Mouse (Mus musculus) E14TG2a.4 (cell line): ENCODE data around the gene Epha10.

Experiments used
- H3K27me3 ChIP-seq: 2 replicates; pipeline ENCODE4 v1.6.1; 2014; ENCODE audit warnings: low read length, control low read depth; ENCODE audit not compliant: insufficient read depth
- H3K36me3 ChIP-seq: 2 replicates; pipeline ENCODE4 v1.6.1; 2014; ENCODE audit warnings: low read length, control low read depth; ENCODE audit not compliant: insufficient read depth
- H3K4me1 ChIP-seq: replicated peaks from 2 replicates; pipeline ENCODE4 v1.6.1; 2014; ENCODE audit warnings: low read depth, low read length, control low read depth
- H3K4me3 ChIP-seq: replicated peaks from 2 replicates; pipeline ENCODE4 v1.5.1; 2014; ENCODE audit warnings: mild to moderate bottlenecking, low read length
- H3K9me3 ChIP-seq: 2 replicates; pipeline ENCODE4 v1.6.1; 2014; ENCODE audit warnings: low read length, control low read depth
- CTCF ChIP-seq: conservative IDR thresholded peaks from 2 replicates; pipeline ENCODE4 v1.5.1; 2014; ENCODE audit warnings: low read length
- NANOG ChIP-seq: IDR thresholded peaks from 2 replicates; pipeline ENCODE4 v1.6.1; 2014; ENCODE audit warnings: borderline replicate concordance, low read length, mixed read lengths
- POU5F1 ChIP-seq: IDR thresholded peaks from 2 replicates; pipeline ENCODE4 v1.6.1; 2014; ENCODE audit warnings: low read length, borderline replicate concordance

Gene Epha10

DNA sequence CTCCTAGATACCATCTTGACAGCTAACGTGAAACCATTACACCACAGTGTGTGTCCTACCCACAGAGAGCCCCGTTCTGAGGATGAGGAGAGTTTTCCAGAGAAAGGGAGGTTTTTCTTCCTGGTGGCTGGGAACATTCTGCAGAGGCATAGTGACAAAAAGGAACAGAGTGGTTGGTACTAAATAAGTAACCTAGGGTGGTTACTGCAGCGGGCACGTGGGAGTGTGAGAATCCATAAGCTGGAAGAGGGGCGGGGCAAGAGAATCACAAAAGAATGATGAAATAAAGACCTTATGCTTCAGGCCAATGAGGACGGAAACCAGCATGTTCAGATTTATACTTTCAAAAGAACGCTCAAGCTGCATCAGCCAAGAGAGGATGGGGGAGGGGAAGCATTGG, 8.0 kb downstream of the Epha10 start:
- no peaks in the 10 kb centered on the region for H3K9me3 ChIP-seq
- peaks cover 33% of the 10 kb centered on the region for H3K4me1 ChIP-seq
- H3K36me3 ChIP-seq: no peaks in the 10 kb centered on the region
- H3K27me3 ChIP-seq: peaks cover 94% of the 10 kb centered on the region
- no peak overlapping the region for H3K4me3 ChIP-seq
- TF ChIP-seq POU5F1 (no peak), NANOG (no peak), CTCF (no peak)

DNA sequence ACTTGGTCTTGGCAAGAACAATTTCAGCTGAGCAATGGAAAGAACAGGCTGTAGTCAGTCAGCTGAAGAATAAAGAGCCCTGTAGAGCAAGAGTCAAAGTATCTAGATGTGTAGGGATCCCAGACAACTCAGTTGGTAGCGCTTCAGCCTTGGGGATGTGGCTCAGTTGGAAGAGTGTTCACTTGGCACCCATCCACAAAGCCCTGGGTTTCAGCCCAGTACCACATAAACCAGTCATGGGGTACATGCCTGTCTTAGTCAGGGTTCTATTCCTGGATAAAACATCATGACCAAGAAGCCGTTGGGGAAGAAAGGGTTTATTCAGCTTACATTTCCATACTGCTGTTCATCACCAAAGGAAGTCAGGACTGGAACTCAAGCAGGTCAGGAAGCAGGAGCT, 9.2 kb downstream of the Epha10 start:
- no peaks in the 10 kb centered on the region for H3K9me3 ChIP-seq
- no peaks in the 10 kb centered on the region for H3K36me3 ChIP-seq
- H3K27me3 ChIP-seq: peaks cover 95% of the 10 kb centered on the region
- TF ChIP-seq NANOG (no peak), CTCF (no peak), POU5F1 (no peak)
- peaks cover 42% of the 10 kb centered on the region for H3K4me1 ChIP-seq
- H3K4me3 ChIP-seq: no peak overlapping the region

DNA sequence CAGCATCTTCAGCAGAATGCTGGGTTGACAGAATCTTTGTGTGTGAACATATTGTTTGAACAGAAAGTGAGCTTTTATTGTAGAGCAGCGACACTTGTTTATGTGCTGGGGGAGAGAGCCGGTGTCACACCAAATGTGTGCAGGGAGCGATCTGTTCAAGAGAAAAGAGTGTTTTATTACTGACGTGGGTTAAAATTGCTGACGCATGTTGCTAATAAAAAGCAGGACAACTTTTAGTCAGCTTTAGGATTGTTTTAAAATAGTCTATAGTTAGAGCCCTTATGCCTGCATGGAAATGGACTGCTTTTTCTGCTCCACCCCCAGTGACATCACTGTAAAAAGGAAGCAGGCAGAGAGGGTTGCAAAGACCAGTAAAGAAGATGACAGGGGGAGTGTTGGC, 10.1 kb downstream of the Epha10 start:
- Histone ChIP-seq H3K4me1 (peaks cover 43% of the 10 kb centered on the region), H3K4me3 (no peak overlapping the region), H3K27me3 (peaks cover 95% of the 10 kb centered on the region), H3K36me3 (no peaks in the 10 kb centered on the region), H3K9me3 (no peaks in the 10 kb centered on the region)
- TF ChIP-seq POU5F1: no peak
- no peak for TF ChIP-seq NANOG
- no peak for TF ChIP-seq CTCF

DNA sequence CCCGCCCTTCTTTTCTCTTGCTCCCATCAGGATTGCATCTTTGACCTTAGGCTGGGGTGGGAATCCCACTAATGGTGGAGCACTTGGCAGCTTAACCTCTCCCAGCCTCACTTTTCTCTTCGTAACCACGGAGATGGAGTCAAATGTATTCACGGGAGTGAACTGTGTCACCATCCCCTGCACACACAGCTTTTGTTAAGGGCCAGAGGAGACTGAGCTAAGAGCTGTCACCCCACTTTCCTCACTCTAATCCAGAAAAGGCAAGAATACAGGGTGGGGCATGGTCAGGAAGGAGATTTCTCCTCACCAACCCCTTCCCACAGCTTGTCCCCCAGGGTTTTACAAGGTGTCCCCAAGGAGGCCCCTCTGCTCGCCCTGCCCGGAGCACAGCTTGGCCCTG, 13.1 kb downstream of the Epha10 start:
- Histone ChIP-seq H3K36me3 (no peaks in the 10 kb centered on the region), H3K9me3 (no peaks in the 10 kb centered on the region), H3K27me3 (peaks cover 84% of the 10 kb centered on the region), H3K4me3 (peak overlapping the region; percentile 78), H3K4me1 (peaks cover 44% of the 10 kb centered on the region)
- TF ChIP-seq CTCF: no peak

DNA sequence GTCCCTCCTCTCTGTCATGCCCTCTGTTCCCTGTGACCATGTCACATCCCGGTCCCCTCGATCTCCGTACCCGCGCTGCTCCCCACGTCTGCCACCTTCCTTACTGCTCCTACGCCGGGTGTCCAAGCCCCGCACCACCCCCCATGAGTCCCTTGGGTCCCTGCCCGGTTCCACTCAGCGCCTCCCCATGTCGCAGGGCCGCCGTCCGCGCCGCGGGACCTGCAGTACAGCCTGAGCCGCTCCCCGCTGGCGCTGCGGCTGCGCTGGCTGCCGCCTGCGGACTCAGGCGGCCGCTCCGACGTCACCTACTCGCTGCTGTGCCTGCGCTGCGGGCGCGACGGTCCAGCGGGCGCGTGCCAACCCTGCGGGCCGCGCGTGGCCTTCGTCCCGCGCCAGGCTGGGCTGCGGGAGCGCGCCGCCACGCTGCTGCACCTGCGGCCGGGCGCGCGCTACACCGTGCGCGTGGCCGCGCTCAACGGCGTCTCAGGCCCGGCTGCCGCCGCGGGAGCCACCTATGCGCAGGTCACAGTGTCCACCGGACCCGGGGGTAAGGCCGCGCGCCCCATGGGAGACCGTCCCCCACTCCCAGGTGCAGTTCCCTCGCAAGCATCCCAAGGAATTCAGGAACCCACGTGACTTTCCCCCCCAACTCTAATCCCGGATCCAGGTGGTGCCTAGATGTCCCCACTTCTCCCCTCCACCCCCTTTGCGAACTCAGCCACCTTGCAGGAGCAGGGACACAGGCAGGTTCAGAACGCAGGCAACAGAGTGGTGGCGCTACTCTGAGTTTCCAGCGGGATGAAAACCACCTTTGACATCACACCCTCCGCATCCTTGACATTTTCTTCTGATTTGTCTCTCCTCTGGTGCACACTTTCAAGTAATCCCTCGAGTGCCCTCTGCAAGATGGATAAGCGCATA, 14.1 kb downstream of the Epha10 start:
- peak overlapping the region; percentile 78 for H3K4me3 ChIP-seq
- peaks cover 76% of the 10 kb centered on the region for H3K27me3 ChIP-seq
- TF ChIP-seq NANOG (no peak), CTCF (no peak), POU5F1 (no peak)
- H3K9me3 ChIP-seq: no peaks in the 10 kb centered on the region
- peaks cover 48% of the 10 kb centered on the region for H3K4me1 ChIP-seq
- no peaks in the 10 kb centered on the region for H3K36me3 ChIP-seq

DNA sequence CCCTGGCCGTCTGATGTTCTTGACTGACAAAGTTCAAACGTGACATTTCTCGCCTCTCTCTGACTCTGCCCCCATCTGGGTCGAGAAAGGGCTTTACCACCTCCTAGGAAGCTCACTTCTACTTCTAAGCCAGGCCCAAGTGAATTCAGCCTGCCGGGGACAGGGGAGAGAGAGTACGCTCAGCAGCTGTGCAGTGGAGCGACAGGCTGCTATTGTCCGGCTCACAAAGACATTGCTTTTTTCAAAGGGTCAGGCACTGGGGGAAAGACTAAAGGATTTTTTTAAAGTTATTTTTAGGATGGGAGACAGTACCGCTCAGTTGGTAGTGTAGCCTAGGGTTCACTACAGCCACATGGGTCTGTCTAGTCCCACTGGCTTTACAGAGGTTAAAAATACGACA, 17.7 kb downstream of the Epha10 start:
- TF ChIP-seq POU5F1 (no peak), NANOG (no peak), CTCF (no peak)

DNA sequence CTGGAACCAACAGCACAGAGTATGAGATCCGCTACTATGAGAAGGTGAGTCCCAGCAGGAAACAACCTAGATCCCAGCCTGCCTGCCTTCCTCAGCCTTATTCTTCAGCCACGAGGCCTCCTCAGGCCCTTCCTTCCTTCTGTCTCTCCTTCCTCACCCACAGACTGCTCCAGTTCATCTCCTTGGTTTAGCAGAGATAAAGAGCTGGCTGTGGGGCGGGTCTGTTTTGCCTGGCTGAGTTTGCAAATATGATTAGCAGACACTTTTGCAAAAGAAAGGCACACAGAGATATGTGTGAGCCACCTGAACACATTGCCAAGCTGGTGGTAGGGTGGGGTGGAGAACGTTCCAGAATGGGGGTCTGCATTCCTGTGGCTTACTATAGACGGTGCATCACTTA, 19.2 kb downstream of the Epha10 start:
- TF ChIP-seq POU5F1 (no peak), NANOG (no peak), CTCF (no peak)
- no peaks in the 10 kb centered on the region for H3K36me3 ChIP-seq
- H3K4me1 ChIP-seq: peaks cover 56% of the 10 kb centered on the region
- peak overlapping the region; percentile 58 for H3K4me3 ChIP-seq
- H3K27me3 ChIP-seq: peaks cover 51% of the 10 kb centered on the region
- no peaks in the 10 kb centered on the region for H3K9me3 ChIP-seq

More for the DNA sequence above, 17.7 kb downstream of the Epha10 start:
- H3K9me3 ChIP-seq: no peaks in the 10 kb centered on the region
- H3K4me1 ChIP-seq: peaks cover 60% of the 10 kb centered on the region
- H3K4me3 ChIP-seq: no peak overlapping the region
- H3K36me3 ChIP-seq: no peaks in the 10 kb centered on the region
- H3K27me3 ChIP-seq: peaks cover 62% of the 10 kb centered on the region

DNA sequence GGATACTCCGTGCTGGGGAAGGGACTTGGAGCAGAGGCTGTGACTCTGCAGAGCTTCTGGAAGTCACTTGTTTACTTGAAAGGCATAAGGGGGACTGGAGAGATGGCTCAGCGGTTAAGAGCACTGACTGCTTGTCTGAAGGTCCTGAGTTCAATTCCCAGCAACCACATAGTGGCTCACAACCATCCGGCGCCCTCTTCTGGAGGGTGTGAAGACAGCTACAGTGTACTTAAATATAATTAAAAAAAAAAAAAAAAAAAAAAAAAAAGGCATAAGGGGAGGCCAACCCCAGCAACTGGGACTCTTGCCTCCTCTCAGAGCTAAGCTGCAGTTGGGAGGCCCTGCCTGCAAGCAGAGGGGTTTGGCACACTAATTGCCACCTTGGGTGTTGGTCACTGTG, 24.7 kb downstream of the Epha10 start:
- Histone ChIP-seq H3K36me3 (no peaks in the 10 kb centered on the region), H3K4me3 (peak overlapping the region; percentile 74; the same call in 1 of the 2 replicates), H3K27me3 (peaks cover 27% of the 10 kb centered on the region), H3K4me1 (peaks cover 48% of the 10 kb centered on the region), H3K9me3 (peaks cover 3% of the 10 kb centered on the region; the same call in 1 of the 2 replicates)
- no peak for TF ChIP-seq POU5F1
- TF ChIP-seq NANOG: no peak
- TF ChIP-seq CTCF: peak; percentile 19; the same call in 1 of the 2 replicates
